Mouse (Mus musculus): ENCODE results near the gene Yif1a.

DNA sequence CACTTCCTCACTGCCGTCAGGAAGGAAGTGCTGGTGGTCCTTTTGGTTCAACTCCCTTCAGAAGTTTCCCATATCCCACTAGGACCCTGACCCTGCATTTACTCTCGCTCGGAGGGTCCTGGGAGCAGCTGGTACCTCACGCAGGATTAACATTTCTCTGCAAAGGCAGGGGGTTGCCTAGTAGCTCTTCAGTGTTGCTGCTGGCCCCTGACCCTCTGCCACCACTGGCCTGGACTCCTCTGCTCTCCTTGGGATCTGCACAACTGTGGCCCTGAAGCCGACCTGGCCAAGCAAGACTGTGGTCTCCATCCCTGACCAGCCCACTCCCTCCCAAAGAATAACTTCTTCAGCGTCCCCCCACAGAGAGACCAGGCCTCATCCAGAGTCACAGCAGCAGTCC is 39.0 kb upstream of the Yif1a start:
- no peak for TF ChIP-seq MYOD1 (IDR thresholded peaks at IDR 0.05; ENCODE audit: control insufficient read depth in 1 of 3, insufficient read length in 2 of 3, low read depth in 2 of 3)
- TF ChIP-seq POLR2A (IDR thresholded peaks at IDR 0.05; ENCODE audit: insufficient read length, low read depth), result no peak
- no peak for TF ChIP-seq REST (IDR thresholded peaks at IDR 0.05; ENCODE audit: insufficient read depth, insufficient read length)
- no peak for TF ChIP-seq MAX (IDR thresholded peaks at IDR 0.05; ENCODE audit: low read depth)
